Mouse (Mus musculus) C2C12 (cell line): ENCODE results near the gene Immp2l. TPM values are rescaled to one million over a fixed set of nuclear protein-coding genes. Genes with fewer than 3 reads are reported as not detected.

ENCODE experiments used
- H3K27me3 ChIP-seq: one replicate; pipeline ENCODE4 v1.6.1; 2011; ENCODE audit not compliant: control insufficient read depth, insufficient read depth, insufficient read length
- H3K36me3 ChIP-seq: one replicate; pipeline ENCODE4 v1.6.1; 2011; ENCODE audit not compliant: control insufficient read depth, insufficient read depth
- H3K4me3 ChIP-seq: one replicate; pipeline ENCODE4 v1.5.1; 2011; ENCODE audit warnings: mild to moderate bottlenecking, control low read depth; ENCODE audit not compliant: poor library complexity, insufficient read depth, severe bottlenecking
- H3K79me2 ChIP-seq: one replicate; pipeline ENCODE4 v1.6.1; 2011; ENCODE audit not compliant: control insufficient read depth, insufficient read depth
- H3K79me3 ChIP-seq: one replicate; pipeline ENCODE4 v1.6.1; 2011; ENCODE audit warnings: low read depth, control low read depth
- H3ac ChIP-seq: one replicate; pipeline ENCODE3; 2011; ENCODE audit warnings: low read depth; ENCODE audit not compliant: control insufficient read depth, insufficient read length
- CEBPB ChIP-seq: IDR thresholded peaks from one replicate; pipeline ENCODE4 v1.6.1; 2011; ENCODE audit warnings: low read depth, mild to moderate bottlenecking, control low read depth, moderate library complexity
- CTCF ChIP-seq: IDR thresholded peaks from one replicate; pipeline ENCODE4 v1.5.1; 2011; ENCODE audit not compliant: control insufficient read depth, insufficient read depth, insufficient read length
- FOSL1 ChIP-seq: IDR thresholded peaks from one replicate; pipeline ENCODE4 v1.8.0; 2011; ENCODE audit warnings: mild to moderate bottlenecking, low read length; ENCODE audit not compliant: poor library complexity, insufficient read depth, severe bottlenecking
- MAX ChIP-seq: IDR thresholded peaks from one replicate; pipeline ENCODE4 v1.6.1; 2011; ENCODE audit warnings: mild to moderate bottlenecking, control low read depth
- MYOD1 ChIP-seq: IDR thresholded peaks from one replicate; pipeline ENCODE4 v1.6.1; 2011; ENCODE audit warnings: low read depth; ENCODE audit not compliant: control insufficient read depth, insufficient read length
- MYOG ChIP-seq: IDR thresholded peaks from one replicate; pipeline ENCODE4 v1.6.1; 2011; ENCODE audit not compliant: control insufficient read depth, insufficient read length; ENCODE audit errors: extremely low read depth
- USF1 ChIP-seq: IDR thresholded peaks from one replicate; pipeline ENCODE4 v1.6.1; 2011; ENCODE audit warnings: low read depth, mild to moderate bottlenecking, control low read depth, moderate library complexity
- polyA plus RNA-seq: library from polyadenylated mRNA; unstranded; fragments of >200 nt; fragmentation: generic; extraction: Trizol; gene quantifications from one replicate; pipeline ENCODE4 v1.2.1, GENCODE M21; 2012; ENCODE audit warnings: missing spikeins

Immp2l gene
- polyA plus RNA-seq, 1 experiment: 6.2 TPM

DNA sequence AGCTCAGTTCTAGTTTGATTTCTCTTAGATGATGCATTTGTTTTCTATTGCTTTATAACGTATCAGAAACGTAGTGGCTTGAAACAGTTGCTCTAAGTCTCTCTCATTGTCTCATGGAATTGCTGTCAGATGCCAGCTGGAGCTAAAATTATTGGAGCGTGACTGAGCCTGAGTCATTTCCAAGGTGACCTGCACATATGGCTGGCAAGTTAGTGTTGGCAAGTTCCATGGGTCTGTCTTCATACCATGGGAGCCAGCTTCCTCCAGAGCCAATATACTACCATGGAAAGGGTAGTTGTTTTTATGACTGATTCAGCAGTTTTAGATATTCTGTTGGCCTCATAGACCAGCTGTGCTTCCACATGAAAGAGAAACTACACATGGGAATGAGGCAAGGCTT is 9.3 kb downstream of the Immp2l start:
- Histone ChIP-seq H3K4me3 (no peak overlapping the region), H3K79me2 (no peaks in the 10 kb centered on the region), H3ac (no peak overlapping the region), H3K36me3 (no peaks in the 10 kb centered on the region), H3K79me3 (no peaks in the 10 kb centered on the region), H3K27me3 (no peaks in the 10 kb centered on the region)
- TF ChIP-seq CTCF (no peak), FOSL1 (no peak), USF1 (no peak), MYOG (no peak), CEBPB (no peak), MYOD1 (no peak), MAX (no peak)

DNA sequence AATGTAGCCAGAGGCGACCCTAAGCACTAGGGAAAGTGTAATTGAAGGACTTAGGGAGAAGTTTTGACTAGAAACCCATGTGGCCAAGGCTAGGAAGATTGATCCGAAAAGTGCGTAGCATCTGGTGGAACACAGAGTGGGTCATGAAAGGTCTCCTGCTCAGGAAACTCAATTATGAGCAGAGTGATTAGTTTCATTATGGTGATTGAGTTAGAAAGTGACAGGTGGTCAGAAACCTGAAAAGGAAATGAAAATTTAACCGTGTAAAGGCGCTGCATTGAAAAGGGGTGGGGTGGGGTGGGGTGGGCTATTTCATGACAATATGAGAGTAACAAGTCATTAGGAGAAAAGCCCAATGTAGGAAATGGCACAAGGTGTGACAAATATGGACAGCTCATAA is 15.9 kb downstream of the Immp2l start:
- H3K27me3 ChIP-seq: no peaks in the 10 kb centered on the region
- H3K79me3 ChIP-seq: no peaks in the 10 kb centered on the region
- no peak overlapping the region for H3ac ChIP-seq
- no peaks in the 10 kb centered on the region for H3K36me3 ChIP-seq
- TF ChIP-seq CTCF (no peak), MYOD1 (no peak), USF1 (no peak), MYOG (no peak), FOSL1 (no peak), MAX (no peak), CEBPB (no peak)
- H3K4me3 ChIP-seq: no peak overlapping the region
- no peaks in the 10 kb centered on the region for H3K79me2 ChIP-seq

DNA sequence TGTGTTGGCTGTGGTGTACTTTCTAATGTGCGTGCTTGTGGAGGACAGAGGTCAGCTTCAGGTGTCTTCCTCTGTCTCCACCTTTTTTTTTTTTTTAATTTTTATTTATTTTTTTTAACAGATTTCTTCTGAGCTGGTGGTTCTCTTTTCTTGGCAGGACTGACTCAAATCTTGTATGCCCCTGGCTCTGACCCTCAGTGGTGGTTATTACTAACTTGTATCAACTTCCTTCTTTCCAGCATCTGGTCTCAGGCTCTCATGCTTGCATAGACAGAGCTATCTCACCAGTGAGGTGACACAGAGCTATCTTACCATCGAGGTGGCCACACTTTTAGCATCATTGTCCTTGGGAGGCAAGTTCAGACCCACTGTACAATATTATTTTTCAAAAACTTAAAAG is 17.8 kb downstream of the Immp2l start:
- H3K4me3 ChIP-seq: no peak overlapping the region
- no peak for TF ChIP-seq FOSL1
- no peak for TF ChIP-seq CEBPB
- no peak for TF ChIP-seq MYOD1
- no peak for TF ChIP-seq CTCF
- no peak for TF ChIP-seq USF1
- no peak for TF ChIP-seq MAX
- TF ChIP-seq MYOG: no peak

DNA sequence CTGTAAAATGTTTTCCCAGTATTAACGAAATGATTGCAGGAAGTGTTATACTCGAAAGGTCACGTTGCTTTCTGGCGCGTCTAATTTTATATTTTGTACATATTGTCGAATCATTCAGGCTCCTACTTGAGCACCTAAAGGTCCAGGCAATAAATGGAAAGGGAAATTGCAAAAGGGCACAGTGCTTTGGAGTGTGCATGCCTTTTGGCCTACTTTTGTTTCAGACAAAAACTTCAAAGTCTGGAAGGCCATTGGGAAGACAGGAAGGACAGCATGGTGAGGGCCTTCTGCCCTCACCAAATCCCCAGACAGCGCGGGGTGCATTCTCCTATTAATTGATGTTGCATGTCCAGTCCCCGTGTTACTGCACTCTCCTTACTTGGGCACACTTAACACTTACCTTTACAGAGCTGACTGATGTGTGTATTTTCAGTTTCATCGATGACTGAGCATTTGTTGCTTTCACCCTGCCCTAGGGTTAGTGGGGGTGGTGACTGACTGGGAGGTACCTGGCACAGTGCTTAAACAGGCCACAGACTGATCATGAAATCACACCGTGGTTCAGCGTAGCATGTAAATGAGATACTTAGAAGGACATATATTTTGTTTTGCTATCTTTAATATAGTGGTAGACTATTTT is 20.7 kb downstream of the Immp2l start:
- no peak overlapping the region for H3ac ChIP-seq
- TF ChIP-seq MYOG (no peak), MAX (no peak), FOSL1 (no peak), MYOD1 (no peak), USF1 (no peak)
- no peaks in the 10 kb centered on the region for H3K36me3 ChIP-seq
- H3K27me3 ChIP-seq: no peaks in the 10 kb centered on the region
- no peaks in the 10 kb centered on the region for H3K79me2 ChIP-seq
- no peak overlapping the region for H3K4me3 ChIP-seq
- H3K79me3 ChIP-seq: no peaks in the 10 kb centered on the region

More for the DNA sequence above, 17.8 kb downstream of the Immp2l start:
- H3ac ChIP-seq: no peak overlapping the region
- no peaks in the 10 kb centered on the region for H3K79me2 ChIP-seq
- H3K36me3 ChIP-seq: no peaks in the 10 kb centered on the region
- no peaks in the 10 kb centered on the region for H3K27me3 ChIP-seq
- no peaks in the 10 kb centered on the region for H3K79me3 ChIP-seq

DNA sequence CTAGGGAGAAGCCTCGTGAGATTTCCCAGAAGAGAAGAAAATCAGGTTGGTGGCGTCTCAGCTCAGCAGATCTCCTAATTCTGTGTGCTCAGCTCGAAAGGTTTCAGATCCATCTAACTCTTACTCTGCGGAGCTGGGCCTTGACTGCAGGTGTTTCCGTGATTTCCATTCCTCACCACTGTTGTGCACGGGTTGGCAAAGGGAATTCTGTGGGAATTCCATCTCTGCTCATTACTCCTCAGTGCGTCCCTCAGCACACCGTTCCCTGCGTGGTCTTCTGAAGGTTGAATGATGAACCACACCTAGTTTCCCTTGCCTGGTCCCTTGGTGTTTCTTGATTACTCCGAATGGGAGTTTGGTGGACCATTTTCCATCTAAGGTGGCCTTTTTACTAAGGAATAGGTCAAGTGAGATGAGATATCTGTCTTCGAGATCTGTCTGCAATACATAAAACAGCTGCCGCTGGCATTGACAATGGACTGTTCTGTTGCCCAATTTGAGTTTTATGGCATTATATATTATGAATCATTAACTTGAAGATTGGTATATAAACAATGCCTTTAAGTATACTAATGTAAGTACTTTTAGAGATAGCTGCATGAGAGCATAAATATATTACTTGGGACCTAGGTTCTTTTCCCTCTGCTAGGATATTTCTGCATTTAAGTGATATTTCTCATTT is 23.3 kb downstream of the Immp2l start:
- H3ac ChIP-seq: no peak overlapping the region
- no peak overlapping the region for H3K4me3 ChIP-seq
- H3K79me2 ChIP-seq: no peaks in the 10 kb centered on the region
- TF ChIP-seq MYOD1: no peak
- no peak for TF ChIP-seq MAX
- TF ChIP-seq FOSL1: no peak
- TF ChIP-seq CTCF: no peak
- no peak for TF ChIP-seq USF1
- TF ChIP-seq CEBPB: no peak
- no peaks in the 10 kb centered on the region for H3K36me3 ChIP-seq
- no peaks in the 10 kb centered on the region for H3K79me3 ChIP-seq
- no peaks in the 10 kb centered on the region for H3K27me3 ChIP-seq
